Mouse (Mus musculus): ENCODE data around the gene P2ry6.

DNA sequence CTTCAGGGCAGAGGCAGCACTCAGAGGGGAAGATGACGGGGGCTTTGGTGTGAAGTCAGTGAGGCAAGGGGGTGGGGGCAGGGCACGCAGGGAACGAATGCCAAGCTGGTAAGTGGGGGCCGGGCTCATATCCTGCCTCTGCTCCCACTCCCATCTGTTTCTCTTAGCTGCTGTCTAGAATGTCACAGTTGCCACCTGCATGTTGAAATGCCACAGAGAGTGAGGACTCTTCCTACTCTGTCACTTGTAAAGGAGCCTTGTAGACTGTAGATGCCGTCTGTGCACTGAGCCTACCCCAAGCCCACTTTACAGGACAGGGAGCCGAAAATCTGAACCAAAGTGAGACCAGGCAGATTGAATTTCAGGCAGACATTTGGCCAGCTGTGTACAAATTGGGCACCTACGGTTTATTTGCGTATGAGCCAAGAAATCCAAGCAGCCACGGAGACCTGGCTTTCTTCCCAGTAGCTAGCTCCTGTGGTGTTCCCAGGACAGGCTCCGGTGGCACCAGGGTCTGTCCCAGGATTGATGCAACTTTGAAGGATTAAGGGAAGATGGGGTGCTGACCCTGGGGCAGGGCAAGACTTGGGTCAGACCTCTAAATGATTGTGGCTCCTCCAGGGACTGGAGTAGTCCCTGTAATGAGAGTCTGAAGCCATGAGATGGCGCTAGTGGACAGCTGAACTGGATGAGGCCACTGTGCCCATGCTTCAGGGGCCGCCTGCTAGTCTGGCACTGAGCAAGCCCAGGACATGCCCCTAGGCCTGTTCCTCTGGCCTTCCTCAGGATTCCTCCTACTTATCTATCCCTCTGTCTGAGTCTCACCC lies 31.4 kb downstream of the P2ry6 start:
- peak; percentile 52; the same call in 1 of the 2 replicates for TF ChIP-seq CTCF (IDR thresholded peaks at IDR 0.05; ENCODE audit: low read depth, low read length)
- TF ChIP-seq POLR2A (IDR thresholded peaks at IDR 0.05; ENCODE audit: borderline replicate concordance, low read depth, low read length), result no peak

Data from bone marrow macrophage, adult 2 months (primary cell).